Mouse (Mus musculus): ENCODE data around the gene Rbm6. TPM values are rescaled to one million over a fixed set of nuclear protein-coding genes. Genes with fewer than 3 reads are reported as not detected.

Rbm6 gene
- total RNA-seq (2021): 10 to 100 TPM; 18.3 to 20.7 TPM
- long read RNA-seq, experiment 1, partial matches to known transcripts: 0 of 9 reads
- long read RNA-seq, experiment 1, other reads (novel, unspliced or antisense): 8 of 9 reads
- long read RNA-seq, experiment 2, partial matches to known transcripts: 3 of 14 reads
- long read RNA-seq, experiment 2, other reads (novel, unspliced or antisense): 7 of 14 reads

GRCm38 (mm10) chr9:107873137-107873536 lies at the start of gene Rbm6:
Gene Rbm6, minus strand, starts transcription at chr9:107873237.
- no peak for DNase-seq

GRCm38 (mm10) chr9:107919441-107919840 lies 46.4 kb upstream of the Rbm6 start:
- DNase-seq: no peak

DNA sequence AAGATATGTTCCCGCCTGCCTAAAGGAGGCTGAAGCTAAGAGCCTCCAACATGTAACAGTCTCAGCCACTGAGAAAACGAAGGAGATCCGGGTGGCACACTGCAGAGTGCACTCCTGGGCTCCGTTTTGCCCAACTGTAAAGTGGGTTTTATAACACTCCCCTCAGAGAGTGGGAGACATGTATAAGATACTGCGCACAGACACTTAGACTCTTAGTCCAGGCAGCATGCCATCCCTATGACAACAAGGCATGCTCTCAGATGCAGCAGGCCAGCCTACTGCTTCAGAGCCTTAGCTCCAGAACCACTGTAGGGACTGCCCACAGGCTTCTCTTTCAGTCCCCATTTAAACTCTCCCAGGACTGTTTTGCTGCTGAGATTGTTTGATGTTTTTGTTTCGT lies 45.8 kb upstream of the Rbm6 start:
- no peak for DNase-seq

DNA sequence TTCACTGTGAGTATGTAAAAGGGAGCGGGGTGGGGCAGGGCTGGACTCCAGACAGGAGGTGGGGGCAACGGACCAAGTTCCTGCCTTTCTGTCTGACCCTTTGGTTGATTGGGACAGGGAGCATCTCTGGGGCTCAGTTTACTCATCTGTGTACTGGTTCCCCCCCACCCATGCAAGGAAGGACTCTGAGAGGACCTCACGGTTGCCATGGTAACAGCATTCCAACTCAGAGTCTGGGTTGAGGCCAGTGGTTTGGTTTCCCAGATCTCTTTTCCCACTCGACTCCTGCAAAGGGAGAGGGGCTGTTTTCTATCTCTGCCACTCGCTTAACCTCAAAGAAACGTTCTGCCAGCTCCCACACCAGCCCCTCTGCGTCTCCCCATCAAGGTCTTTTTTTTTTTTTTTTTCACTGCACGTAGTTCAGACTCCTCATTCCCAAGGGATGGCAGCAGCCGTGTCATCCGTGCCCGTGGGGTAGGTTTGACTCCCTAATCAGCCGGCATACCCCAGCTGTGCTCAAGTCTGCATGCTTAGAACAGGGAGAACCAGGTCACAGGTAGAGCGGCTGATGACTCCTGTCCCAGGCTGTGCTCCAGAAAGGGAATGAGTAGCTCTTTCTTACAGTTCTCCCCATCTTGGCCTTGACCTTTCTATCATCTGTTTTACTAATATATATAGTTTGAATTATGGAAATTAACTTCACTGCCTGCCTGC lies 45.0 kb upstream of the Rbm6 start:
- no peak for DNase-seq

DNA sequence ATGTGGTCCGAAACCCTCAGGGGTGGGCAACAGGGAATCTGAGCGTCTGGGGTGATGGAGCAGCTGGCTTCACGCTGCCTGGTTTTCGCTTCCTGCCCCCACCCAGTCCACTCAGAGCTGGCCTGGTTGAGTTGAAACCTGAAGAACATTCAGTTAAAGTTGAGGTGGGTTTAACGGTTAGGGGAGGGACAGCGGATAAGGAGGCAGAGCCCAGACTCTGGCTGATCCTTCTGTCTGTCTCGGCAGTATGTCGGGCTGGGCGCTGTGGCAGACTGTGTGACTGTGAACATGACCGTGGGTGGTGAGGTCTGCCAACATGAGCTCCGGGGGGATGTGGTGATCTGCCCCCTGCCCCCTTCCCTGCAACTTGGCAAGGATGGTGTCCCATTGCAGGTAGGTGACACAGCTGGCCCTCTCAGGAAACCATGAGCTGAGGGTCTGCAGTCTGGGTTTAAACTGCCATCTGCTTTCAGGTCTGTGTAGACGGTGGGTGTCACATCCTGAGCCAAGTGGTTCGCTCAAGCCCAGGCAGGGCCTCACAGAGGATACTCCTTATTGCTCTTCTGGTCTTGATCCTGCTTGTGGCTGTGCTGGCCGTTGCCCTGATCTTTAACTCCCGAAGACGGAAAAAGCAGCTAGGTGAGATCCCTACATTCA lies 41.9 kb upstream of the Rbm6 start:
- DNase-seq: no peak

DNA sequence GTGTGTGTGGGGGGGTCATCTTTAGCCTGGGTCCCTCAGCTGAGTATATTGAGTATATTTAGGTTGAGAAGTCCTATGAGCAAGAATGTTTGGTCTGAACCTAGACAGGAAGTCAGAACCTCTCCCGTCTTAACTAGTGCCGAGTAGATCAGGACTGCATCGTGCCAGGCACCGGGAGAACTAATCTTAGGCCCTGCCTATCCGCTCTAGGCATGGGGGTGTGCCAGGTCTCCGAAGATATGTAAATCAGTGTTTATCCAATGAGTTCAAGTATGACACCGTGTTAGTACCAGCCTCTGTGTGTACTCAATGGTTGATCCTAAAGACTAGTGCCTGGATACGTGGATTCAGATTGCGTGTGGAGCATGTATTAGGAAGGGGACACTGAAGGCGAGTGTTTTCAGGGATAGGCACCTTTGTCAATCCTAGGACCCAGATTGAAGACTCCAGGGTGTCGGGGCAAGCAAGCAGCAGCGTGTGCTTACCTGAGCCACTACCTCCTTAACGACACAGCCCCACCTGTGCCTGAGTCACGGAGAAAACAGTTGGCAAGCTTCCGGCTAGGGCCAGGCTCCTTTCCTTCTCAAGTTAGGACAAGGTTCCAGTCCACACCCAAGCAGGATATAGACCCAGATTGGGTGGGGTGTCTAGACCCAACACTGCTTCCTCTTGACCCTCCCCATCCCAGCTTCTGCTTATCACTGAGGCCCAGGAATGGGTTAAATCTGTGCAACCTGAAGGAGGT lies 37.2 kb upstream of the Rbm6 start:
- DNase-seq: no peak

DNA sequence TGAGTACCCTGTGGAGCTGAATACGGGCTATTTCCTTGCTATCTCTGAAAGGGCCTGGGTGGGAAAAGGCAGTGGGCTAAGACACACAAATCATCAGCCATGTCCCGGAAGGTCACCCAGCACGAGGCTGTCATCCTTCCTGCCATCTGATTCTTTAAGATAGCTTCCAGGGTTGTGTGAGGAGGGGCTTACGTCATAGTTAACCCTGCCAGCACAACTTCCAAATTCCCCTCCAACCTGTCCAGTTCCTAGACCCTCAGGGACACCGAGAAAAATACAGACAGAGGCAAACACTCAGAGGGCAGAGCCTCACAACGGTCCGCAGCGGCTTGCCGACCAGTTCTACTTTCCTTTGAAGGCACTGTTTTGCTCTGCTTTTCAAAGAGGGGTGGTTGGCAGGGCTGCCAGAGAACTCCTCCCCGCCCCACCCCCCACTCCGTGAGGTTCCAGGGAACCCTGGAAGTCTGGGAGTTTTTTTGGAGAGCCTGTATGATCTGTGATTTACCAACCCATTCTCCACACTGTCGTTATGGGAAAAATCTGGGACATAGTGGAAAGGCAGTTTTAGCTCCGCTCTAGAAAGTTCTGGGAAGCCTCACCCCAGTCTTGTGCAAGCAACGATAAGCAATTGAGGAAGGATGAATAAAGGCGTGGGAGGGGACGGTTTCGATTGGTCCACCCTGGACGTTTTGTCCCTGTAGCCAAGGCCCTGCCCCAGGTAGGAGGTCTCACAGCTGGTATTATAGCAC lies 35.5 kb upstream of the Rbm6 start:
- peak; percentile 45 for DNase-seq

GRCm38 (mm10) chr9:107907801-107908120 lies 34.7 kb upstream of the Rbm6 start:
- no peak for DNase-seq

DNA sequence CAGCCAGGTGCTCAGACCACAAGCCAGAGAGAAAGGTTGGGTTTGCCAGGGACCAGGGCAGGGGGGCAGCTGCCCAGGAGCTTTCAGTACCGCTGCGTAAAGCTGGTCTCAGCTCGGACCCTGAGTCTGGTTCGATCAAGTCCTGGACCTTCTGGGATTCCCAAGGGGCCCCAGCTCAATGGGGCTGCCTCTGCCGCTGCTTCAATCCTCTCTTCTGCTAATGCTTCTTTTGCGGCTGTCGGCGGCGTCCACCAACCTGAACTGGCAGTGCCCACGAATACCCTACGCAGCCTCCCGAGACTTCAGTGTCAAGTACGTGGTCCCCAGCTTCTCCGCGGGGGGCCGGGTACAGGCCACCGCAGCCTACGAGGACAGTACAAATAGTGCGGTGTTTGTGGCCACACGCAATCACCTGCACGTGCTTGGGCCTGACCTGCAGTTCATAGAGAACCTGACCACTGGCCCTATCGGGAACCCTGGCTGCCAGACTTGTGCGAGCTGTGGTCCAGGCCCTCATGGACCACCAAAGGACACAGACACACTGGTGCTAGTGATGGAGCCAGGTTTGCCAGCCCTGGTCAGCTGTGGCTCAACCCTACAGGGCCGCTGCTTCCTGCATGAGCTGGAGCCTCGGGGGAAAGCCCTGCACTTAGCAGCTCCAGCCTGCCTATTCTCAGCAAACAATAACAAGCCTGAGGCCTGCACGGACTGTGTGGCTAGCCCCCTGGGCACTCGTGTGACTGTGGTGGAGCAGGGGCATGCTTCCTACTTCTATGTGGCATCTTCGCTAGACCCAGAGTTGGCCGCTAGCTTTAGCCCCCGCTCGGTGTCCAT lies 34.1 kb upstream of the Rbm6 start:
- no peak for DNase-seq

DNA sequence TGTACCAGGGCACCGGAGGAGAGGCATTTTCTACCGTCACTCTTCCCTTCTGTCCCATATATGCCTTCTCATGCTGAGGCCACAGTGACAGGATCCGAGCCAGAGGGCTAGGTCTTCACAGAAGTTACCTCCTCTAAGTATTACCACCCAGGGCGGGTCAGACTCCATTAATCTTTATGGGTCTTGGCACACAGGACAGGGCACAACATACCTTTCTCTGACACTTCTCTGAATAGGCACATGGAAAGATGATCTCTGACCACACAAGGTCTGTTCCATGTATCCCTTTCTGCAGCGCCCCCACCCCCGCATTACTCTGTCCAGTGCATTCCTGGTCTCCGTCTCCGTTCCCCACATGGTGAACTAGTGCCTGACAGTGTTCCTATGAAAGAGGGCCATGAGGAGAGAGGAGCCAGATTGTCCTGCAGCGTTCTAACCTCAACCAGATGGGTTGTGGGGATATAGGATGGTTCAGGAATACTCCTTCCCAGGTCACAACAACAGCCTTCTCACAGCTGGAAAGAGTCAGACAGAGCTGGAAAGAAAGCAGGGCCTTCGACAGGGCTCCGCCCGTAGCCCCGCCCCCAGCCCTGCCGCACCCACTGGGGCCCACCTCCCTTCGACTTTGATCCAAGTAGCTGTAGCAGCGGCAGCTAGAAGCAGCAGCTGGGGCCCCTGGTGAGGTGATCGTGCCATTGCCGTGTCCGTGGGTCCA lies 33.4 kb upstream of the Rbm6 start, which contains the start of gene Mst1r:
Mst1r (plus strand) TSS at position 622 of the 715 bp plus-strand sequence.
- DNase-seq: peak; percentile 85

DNA sequence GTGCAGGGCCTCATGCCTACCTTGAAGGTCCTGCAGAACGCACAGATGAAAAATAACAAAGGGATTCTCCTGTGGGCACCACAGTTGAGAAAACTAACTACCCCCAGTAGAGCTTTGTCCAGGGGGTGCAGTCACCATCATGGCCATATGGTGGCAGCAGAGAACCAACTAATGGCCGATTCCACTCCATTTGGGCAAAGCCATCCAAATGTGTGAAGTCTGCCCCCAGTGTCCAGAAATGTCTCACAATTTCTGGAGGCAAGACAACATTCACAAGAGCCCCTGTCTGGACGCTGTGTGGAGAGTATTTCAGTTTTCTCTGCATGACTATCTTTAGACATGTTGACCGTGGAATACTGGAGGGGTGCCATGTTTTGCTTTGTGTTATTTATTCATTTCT lies 31.7 kb upstream of the Rbm6 start:
- peak; percentile 73 for DNase-seq

DNA sequence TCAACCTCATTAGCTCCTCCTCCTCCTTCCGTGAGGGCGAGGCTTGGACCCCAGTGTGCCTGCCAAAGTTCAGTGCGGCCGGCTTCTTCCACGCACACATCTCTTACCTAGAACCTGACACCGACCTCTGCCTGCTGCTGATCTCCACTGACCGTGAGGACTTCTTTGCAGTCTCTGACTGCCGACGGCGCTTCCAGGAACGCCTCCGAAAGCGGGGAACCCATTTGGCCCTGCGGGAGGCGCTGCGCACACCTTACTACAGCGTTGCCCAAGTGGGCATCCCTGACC lies 28.5 kb upstream of the Rbm6 start:
- no peak for DNase-seq

- no peak for DNase-seq
These were observed 28.0 kb upstream of the Rbm6 start for GRCm38 (mm10) chr9:107900840-107901626.

DNA sequence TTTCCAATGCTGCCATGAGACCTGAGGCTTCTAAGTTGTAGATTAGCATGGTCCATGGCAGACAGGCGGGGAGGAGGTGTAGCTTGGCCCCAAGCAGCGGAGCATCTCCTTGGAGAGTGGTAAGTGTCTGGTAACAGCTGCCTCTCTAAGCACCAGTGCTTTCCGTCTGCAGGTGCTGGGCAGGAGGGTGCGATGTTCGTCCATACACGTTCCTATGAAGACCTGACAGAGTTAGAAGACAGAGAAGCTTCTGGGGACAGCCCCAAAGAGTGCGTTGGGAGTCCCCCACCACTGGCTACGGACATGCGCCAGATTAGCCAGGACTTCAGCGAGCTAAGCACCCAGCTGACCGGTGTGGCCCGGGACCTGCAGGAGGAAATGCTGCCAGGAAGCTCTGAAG lies 26.8 kb upstream of the Rbm6 start:
- DNase-seq: no peak

GRCm38 (mm10) chr9:107898563-107898962 lies 25.5 kb upstream of the Rbm6 start:
- no peak for DNase-seq

- no peak for DNase-seq
These were observed 18.0 kb upstream of the Rbm6 start for GRCm38 (mm10) chr9:107891023-107891422.

DNA sequence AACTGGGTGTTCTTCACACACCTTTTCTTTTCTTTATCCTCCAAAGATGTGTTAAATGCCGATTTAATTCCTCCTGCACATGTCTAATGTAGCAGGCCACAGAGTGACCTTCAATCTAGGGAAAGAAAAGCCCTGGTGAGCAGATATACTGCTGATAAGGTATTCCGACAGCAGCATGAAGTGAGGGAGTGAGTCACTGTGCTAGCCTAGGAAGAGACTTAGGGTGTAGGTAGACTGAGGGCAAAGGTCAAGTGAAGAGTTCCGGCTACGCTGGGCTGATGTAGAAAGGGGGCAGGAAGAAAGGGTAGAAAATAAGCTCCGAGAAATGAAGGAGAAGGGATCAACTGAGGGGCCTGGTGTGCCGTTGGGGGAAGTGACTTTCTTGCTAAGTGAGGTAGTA lies 17.2 kb upstream of the Rbm6 start:
- DNase-seq: no peak

- no peak for DNase-seq
These were observed 15.3 kb upstream of the Rbm6 start for GRCm38 (mm10) chr9:107888267-107888850.

DNA sequence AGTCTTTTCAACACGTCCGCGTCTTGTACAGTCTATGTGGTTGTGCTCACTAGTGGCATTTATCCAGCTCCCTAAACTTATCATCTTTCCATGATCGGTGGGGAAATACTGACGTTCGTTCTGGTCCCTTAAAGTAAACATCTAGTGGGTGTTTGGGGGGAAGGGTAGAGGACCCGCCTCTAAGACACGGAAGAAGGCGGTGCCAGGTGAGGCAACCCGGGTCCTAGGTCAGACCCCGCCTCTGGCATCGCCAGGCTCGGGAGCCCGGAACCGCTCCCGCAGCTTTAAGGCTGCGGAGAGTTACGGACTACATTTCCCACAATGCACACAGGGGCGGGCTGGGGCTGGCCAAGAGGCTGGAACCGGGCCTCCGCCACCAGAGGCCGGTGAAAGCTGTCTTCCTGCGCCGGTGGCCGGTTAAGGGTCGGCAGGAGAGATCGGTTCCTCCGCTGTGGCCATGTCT lies 14.8 kb upstream of the Rbm6 start, which contains the start of gene Mon1a:
Mon1a (plus strand) TSS at position 348 of the 463 bp plus-strand sequence.
- DNase-seq: peak; percentile 91
